Mouse (Mus musculus) layer of hippocampus, postnatal 36 days (tissue): ENCODE measurements around the gene Il1rl2. TPM values are rescaled to one million over a fixed set of nuclear protein-coding genes. Genes with fewer than 3 reads are reported as not detected.

Experiments used
- DNase-seq, 2 experiments: peaks; one replicate each; pipeline ENCODE4 v3.0.0; 2022
- total RNA-seq, 2 experiments: library from RNA; stranded (reverse); gene quantifications; 2 replicates each; pipeline ENCODE4 v1.2.3; 2021

Il1rl2 gene
- total RNA-seq, 2 experiments from 2014 or later: 0.42 to 0.61 TPM

- DNase-seq: no peak
Observed at GRCm38 (mm10) chr1:40325711-40326327, 1.4 kb downstream of the Il1rl2 start.

- no peak for DNase-seq
Observed at GRCm38 (mm10) chr1:40327604-40328003, 3.2 kb downstream of the Il1rl2 start.

DNA sequence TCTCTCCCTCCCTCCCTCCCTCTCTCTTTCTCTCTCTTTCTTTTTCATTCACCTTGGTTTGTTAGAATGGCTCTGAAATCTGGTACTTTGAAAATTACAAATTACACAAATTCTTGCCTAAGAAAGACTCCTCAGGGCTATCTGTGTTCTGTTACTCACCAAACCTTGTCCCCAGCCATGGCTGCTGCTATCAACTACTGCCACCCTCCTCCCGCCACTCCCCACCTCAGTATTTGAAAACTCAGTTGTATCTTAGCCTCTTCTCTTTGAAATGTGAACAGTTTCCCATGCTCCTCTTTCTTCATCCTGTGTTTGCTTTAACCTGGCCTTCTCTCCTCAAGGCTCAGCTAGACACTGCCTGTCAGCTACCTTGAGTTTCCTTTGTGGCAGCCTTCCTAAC is 5.1 kb downstream of the Il1rl2 start:
- no peak for DNase-seq

- DNase-seq: no peak
Observed at GRCm38 (mm10) chr1:40330181-40330580, 5.8 kb downstream of the Il1rl2 start.

DNA sequence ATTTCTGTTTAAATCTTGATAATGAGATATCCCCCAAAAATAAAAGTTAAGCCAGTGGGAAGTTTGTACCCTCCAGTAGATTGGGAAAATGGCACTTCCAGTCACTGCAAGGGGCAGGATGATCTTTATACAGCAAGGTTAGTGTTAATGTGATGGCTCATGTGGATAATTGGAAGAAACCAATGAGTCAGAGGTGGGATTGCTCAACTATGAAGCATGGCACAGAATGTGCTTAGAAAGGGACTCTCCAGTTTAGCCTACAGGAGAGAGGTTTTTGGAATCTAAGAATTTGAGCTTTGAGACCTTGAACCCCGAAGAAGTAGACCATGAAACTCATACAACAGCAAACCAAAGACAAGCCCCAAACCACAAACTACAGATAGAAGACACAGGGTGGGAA is 14.9 kb downstream of the Il1rl2 start:
- no peak for DNase-seq

DNA sequence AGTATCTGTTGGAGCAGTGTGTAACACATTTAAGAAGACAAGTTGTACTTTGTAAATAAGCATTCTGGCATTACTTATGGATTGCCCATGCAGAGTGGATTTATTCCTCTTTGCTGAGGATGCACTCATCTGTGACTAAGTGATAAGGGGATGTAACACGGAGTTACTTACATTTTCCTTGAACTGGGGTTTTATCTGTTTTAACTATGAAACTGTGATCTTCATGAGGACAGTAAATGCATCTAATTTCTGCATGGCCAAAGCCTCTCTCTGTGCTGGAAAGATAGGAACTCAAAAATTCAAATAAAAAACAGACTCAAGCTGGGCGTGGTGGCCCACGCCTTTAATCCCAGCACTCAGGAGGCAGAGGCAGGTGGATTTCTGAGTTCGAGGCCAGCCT is 15.7 kb downstream of the Il1rl2 start:
- DNase-seq: no peak

DNA sequence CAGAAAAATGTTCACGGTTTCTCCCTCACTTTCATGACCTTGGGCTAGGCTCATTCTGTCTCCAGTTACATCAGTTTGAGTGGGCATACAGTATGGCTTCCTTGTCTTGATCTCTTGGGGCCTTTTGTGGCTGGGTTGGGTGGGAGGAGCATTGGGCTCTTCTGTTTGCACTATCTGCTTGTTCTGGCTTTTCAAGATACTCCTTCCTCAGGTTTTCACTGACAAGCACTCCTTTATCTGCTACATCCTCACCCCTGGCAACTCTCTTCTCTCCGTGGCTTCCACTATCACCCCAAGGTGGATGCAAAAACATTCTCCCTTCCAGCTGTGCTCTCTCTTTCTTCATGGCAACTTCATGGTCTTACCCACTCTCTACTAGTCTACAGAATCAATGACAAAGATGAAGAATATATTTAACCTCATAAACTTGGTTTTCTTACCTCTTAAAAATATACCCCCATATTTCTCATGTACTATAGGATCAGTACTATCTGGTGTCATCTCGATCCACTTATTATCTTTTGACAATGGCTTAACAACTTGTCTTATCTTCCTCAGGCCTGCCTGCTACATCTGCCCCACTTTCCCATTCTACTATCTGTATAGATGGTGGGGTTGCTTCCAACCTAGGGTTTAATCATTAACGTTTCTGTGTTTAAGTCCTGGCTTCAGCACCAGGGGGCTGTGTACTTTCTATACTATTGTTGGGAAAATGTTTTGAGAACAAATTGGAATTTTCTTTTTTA is 27.9 kb downstream of the Il1rl2 start:
- DNase-seq: no peak

- DNase-seq: no peak
Observed at GRCm38 (mm10) chr1:40352904-40353286, 28.5 kb downstream of the Il1rl2 start.

- no peak for DNase-seq
Observed at GRCm38 (mm10) chr1:40354665-40355064, 30.3 kb downstream of the Il1rl2 start.

DNA sequence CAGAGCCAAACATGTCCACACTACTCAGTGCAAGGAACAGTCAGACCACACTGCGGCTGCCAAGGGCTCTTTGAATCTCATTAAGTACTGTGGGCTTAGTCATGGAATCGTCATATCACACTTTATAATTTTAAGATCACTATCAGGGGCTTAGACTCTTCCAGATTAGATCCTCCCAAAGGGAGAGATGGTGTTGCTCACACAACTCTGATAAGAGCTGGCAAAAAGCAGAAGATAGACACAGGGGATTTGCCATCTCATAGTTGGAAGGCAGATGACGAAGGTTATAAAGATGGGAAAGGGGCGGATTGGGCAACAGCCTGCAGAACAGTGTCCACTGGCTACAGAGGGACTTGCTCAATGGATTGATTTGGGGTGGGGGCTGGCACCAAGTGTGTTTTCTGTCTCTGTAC is 31.0 kb downstream of the Il1rl2 start:
- DNase-seq: no peak

GRCm38 (mm10) chr1:40355904-40356521 is 31.6 kb downstream of the Il1rl2 start:
- DNase-seq: no peak

DNA sequence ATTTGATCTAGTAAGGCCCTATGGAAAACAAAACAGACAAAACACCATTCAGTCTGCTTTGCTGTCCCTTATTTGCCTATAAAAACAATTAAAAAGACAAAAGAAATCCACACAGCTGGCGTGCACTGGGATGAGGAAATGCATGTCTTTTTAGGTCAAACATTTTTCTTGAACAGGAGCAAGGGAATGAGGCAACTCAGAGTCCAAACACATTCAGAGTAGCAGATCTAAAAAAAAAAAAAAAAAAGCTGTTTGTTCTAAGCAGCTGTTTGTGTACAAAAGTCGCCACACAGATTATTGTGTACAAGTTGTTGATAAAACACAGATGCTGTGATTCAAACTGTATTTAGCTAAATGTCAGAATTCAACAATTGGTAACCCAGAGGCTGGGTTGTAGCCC is 33.5 kb downstream of the Il1rl2 start:
- no peak for DNase-seq

- DNase-seq: no peak
Observed at GRCm38 (mm10) chr1:40358351-40358750, 33.9 kb downstream of the Il1rl2 start.

DNA sequence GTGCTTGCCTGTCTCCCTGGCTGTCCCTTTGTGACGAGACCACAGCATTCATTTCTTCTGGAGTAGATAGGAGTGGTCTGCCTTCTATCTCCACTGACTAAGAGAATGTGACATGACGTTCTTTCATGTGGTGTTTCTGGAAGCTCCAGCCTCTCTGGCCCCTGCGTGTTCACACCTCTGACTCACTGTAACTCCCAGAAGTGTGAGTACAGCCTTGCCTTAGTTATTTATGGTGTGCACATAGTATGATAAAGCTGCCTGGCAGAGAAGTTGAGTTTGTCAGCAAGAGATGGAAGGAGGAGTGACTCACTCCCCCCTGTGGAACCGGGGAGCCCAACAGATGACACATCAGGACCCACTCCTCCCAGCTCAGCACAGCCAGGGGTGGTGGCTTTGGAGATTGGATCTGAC is 34.4 kb downstream of the Il1rl2 start:
- DNase-seq: no peak

GRCm38 (mm10) chr1:40359731-40360130 is 35.3 kb downstream of the Il1rl2 start:
- DNase-seq: no peak

DNA sequence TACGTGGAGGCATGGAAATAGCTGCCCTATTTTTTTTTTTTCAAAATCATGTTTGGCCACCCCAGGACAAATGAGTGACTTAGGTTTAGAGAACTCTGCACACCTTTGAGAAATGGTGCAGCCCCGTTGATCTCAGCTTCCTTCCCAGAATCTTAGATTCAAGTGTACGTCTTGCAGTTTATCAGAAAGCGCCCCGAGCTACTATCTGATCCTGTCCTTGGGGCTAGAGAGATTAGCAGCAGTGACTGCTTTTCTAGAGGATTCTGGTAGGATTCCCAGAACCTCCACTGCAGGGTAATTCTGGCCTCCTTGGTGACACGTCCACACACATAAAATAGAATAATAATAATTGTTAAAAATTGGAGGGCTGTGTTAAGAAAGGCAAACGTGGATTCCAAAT is 36.6 kb downstream of the Il1rl2 start:
- no peak for DNase-seq

GRCm38 (mm10) chr1:40361596-40361995 is 37.2 kb downstream of the Il1rl2 start:
- DNase-seq: no peak

- no peak for DNase-seq
Observed at GRCm38 (mm10) chr1:40362784-40363183, 38.4 kb downstream of the Il1rl2 start.

DNA sequence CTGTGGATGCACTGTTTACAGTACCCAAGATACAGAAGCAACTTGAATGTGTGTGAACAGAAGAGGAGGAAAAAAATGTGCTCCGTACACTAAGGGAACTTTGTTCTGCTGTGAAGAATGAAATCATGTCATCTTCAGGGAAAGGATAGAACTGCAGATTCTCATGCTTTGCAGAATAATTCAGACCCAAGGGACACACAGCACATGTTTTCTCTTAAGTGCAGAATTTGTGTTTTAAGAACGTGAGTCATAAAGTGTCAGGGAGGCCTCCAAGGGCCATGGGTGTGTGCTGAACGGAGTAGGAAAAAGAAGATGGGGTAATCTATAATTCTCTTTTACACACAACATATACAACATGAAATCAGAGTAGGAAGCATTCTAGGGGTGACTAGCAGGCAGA is 48.5 kb downstream of the Il1rl2 start:
- no peak for DNase-seq

DNA sequence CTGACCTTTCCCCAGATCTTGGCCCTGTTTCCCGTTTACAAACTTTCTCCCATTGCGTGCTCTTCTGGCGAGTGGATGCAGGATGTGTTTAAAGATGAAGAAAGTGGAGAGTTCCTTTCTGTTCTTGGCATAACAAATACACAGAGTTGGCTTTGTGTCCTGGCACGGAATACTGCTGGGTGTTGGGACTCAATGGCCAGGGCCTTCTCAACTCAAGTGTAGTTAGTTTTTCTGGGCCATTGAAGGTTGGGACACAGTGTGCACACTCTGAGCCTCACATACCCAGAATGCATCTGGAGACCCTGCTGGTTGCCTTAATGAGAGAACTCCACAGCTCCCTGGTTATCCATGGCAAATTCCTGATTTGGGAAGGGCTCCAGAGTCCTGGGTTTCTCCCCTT is 50.7 kb downstream of the Il1rl2 start:
- no peak for DNase-seq

DNA sequence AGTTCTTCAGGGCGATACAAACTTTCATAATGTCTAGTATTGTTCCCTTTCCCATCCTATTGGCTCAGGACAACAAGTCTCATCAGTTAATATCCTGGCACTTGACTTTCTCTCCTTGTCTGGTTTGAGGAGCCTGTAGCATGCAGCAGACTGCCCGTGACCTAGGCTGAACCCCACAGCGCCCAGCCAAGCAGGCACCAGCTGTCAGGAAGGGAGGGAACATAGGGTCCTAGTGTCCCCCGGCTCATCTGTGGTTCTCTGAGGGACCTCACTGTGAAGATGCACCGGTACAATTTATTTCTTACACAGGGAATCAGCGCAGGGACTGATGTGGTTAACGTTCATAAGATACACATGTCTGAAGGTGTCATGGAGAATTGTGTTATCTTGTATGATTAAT is 52.3 kb downstream of the Il1rl2 start:
- no peak for DNase-seq

GRCm38 (mm10) chr1:40378794-40379193 is 54.4 kb downstream of the Il1rl2 start:
- DNase-seq: peak in 1 of 2 experiments; percentile 60

- peak; percentile 52 to 64 for DNase-seq
Observed at GRCm38 (mm10) chr1:40380111-40380510, 55.7 kb downstream of the Il1rl2 start.

GRCm38 (mm10) chr1:40380990-40381389 is 56.6 kb downstream of the Il1rl2 start:
- DNase-seq: no peak
